Mouse (Mus musculus) spleen, postnatal 36 days (tissue): ENCODE results near the gene Rps3a1.
"Not testable (repeated sequence)": the region's sequence is repeated elsewhere in the genome, so short reads cannot be mapped to it uniquely, and the experiment has no call there.

Experiments
- DNase-seq, 2 experiments: peaks; one replicate each; pipeline ENCODE4 v3.0.0; 2022; ENCODE audit warnings: low spot score in 2 of 2, mixed read lengths in 1 of 2

The Rps3a1 gene

GRCm38 (mm10) chr3:86114659-86115338, 27.7 kb downstream of the Rps3a1 start:
- no peak for DNase-seq

DNA sequence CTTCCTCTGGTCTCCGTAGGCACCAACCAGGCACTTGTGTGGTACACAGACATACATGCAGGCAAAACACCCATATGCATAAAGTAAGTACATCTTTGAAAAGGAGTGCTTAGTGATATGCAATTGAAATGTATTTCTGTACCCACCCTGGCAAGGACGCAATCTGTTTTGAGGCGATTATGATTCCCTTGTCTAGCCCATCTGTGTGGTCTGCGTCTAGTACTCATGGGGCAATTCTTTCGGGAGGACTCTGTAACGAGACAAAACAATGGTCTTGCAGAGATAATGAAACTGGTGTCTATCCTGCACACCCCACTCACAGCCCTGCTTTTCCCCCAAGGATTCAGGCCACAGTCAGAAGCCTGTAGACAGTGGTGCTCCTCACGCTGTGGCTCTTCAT, 29.7 kb downstream of the Rps3a1 start:
- no peak for DNase-seq

DNA sequence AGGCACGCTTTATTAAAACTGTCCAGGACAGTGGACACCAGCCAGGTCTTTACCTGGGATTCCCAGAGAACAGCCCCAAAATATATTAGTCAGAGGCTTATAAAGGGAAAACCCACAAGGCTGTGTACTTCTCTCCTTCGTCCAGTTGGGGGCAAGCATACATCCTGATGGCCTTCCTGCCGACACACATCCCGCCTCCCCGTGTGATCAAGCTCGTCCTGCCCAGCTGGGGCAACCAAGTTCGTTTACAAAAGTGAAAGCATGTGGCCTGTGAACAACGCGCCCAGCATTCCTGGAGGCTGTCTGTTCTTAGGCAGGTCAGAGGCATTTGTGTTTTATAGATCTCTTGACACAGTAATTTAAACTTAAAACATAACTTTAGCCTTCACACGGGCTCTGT, 32.4 kb downstream of the Rps3a1 start:
- peak; percentile 42 to 63 for DNase-seq

GRCm38 (mm10) chr3:86109099-86109498, 33.4 kb downstream of the Rps3a1 start:
- no peak for DNase-seq

DNA sequence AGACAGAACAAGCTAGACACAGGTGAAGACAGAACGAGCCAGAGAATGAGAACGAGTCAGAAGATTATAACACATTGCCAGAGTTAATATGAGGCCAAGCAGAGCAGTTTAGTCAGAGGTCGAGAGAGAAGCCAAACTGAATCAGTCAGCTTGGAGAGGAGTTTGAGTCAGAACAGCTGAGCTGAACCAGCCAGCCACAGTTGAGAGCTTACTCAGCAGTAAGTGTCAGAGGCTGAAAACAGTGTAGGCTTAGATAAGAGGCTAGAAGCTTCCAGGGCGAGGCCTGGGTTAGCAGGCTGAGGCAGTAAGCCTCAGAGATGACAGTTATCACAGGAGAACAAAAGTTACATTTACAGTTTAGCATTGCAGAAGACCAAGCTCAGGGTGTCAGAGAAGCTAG, 33.9 kb downstream of the Rps3a1 start:
- peak; percentile 6 to 25 for DNase-seq

GRCm38 (mm10) chr3:86107637-86108539, 34.6 kb downstream of the Rps3a1 start:
- DNase-seq, result no peak

- no peak for DNase-seq
These were observed 36.3 kb downstream of the Rps3a1 start for GRCm38 (mm10) chr3:86106086-86106632.

GRCm38 (mm10) chr3:86104909-86105308, 37.6 kb downstream of the Rps3a1 start:
- no peak for DNase-seq

- not testable (repeated sequence) for DNase-seq
These were observed 38.1 kb downstream of the Rps3a1 start for GRCm38 (mm10) chr3:86104433-86104832.

DNA sequence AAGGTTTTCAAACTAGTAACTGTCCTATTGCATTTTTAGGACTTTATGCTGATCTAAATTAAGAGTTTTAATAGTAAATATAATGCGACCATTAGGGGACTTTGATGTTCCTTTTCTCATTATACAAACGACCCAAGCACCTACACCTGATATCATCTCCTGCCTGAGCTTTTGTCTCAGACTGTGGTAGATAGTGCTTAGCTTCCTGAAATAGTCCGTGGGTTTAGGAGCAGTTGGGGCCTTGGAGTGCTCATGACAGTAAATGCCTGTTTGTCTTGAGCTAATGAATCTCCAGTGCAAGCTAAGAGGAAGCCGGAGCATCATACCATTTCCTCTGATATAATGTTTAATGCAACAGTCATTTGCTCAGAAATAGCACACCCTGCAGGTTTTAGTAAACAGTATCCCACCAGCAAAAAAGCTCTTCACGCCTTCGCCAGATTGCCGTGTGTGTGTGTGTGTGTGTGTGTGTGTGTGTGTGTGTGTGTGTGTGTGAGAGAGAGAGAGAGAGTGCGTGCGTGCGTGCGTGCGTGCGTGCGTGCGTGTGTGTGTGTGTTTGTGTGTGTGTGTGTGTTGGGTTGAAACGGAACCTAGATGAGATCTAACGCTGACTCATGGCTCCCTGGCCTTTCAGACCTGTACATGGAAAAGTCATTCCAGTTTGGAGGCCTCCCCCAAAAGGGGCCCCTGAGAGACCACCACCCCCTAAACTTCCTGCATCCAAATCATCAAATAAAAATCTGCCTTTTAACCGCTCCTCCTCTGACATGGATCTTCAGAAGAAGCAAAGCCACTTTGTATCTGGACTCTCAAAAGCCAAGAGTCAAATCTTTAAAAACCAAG, 38.8 kb downstream of the Rps3a1 start:
- no peak for DNase-seq

DNA sequence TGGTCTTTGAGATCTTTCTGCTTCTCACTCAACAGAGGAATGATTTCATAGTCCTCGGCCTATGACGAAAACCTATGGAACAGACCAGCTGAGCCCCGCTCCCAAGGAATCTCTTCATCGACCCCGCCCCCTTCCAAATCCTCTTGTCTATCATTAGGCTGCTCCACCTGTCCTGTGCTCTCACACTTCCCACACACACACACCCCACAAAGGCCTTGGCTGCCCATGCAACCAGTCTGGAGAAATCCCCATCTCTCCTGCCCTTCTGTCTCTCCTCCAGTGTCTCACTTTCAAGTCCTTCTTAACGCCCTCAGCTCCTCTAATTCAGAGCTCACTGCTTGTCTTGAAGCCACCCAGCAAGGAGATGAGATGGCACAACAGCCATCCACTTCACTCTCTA, 40.5 kb downstream of the Rps3a1 start:
- no peak for DNase-seq

DNA sequence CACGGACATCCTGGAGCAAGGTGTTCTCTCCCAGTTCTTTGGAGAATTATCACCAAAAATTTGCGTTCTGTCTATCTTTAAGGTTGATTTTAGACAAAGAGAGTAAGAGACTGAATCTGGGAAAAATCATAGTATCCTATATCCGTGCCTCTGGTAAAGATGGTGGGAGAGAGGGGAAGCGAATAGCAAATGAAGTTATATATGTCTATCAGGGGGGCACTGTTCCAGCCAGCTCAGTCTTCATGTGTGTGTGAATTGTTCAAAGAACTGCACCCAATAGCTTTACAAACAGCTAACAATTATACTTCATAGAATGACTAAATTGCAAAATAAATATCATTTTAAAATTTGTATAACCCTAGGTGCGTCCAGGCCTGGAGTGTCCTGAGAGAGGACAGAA, 48.6 kb downstream of the Rps3a1 start:
- no peak for DNase-seq

DNA sequence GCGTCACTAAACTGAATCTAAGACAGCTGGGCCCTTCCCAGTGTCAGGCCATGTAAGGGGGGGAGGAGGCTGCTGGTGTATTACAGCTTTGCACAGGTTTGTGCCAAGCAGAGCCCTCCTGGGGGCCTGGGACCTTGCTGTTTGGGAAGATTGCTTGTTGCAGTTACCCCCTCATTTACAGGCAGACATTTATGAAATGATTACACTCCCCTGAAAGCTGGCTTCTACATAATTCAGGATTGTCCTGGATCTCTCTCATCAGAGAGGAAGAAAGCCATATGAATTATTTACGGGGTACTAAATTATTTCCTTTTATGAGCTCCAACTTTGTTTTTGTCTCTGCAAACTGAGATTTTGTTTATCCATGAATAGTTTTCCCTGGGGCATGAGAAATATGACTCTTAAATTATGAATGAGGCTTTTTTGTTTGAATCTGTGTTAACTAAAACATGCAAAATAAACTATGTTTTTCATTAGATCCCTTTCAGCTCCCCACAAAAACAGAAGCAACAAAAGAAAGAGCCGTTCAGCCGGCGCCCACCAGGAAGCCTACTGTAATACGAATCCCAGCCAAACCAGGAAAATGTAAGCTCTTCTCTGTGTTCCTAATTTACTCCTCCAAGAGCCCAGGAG, 49.2 kb downstream of the Rps3a1 start:
- DNase-seq, result no peak
